Mouse (Mus musculus) adrenal gland, postnatal 0 days (tissue): ENCODE data around the gene Olfr967. TPM values are rescaled to one million over a fixed set of nuclear protein-coding genes. Genes with fewer than 3 reads are reported as not detected.

Experiments
- polyA plus RNA-seq: library from polyadenylated mRNA; unstranded; fragments of >200 nt; fragmentation: Nextera tagmentation; extraction: Ambion mirVana; gene quantifications from 2 replicates; pipeline ENCODE4 v1.2.1, GENCODE M21; 2015

The Olfr967 gene
- not detected in 2 replicates for polyA plus RNA-seq

GRCm38 (mm10) chr9:39745949-39746348, at the start of gene Olfr967:
Gene Olfr967, plus strand, starts transcription at chr9:39746249.

GRCm38 (mm10) chr9:39707017-39707416, 39.0 kb upstream of the Olfr967 start, which contains the start of gene Olfr149:
Gene Olfr149, minus strand, starts transcription at chr9:39707117.

GRCm38 (mm10) chr9:39711053-39711452, 35.0 kb upstream of the Olfr967 start, which contains the start of gene Olfr965:
Gene Olfr965, plus strand, starts transcription at chr9:39711353.

GRCm38 (mm10) chr9:39730678-39731077, 15.4 kb upstream of the Olfr967 start, which contains the start of gene Olfr150:
Gene Olfr150, plus strand, starts transcription at chr9:39730978.

GRCm38 (mm10) chr9:39783153-39783552, 37.1 kb downstream of the Olfr967 start, which contains the start of gene Olfr968:
Gene Olfr968, minus strand, starts transcription at chr9:39783253.

GRCm38 (mm10) chr9:39790558-39790957, 44.5 kb downstream of the Olfr967 start, which contains the start of gene Olfr969:
Gene Olfr969, plus strand, starts transcription at chr9:39790945.

Other genes with a start within 250 kb of the Olfr967 start
- gene Olfr957, start 230.4 kb upstream of the Olfr967 start, polyA plus RNA-seq, result not detected in 2 replicates
- gene Olfr958, start 192.2 kb upstream of the Olfr967 start, polyA plus RNA-seq, result not detected in 2 replicates
- not detected in 2 replicates for gene Olfr959, start 170.7 kb upstream of the Olfr967 start, polyA plus RNA-seq
- gene AW551984, start 141.8 kb upstream of the Olfr967 start, polyA plus RNA-seq, result 39.4 and 49.0 TPM in 2 replicates
- not detected in 2 replicates for gene Olfr148, start 135.6 kb upstream of the Olfr967 start, polyA plus RNA-seq
- not detected in 2 replicates for gene Olfr960, start 124.9 kb upstream of the Olfr967 start, polyA plus RNA-seq
- not detected in 2 replicates for gene Olfr961, start 101.2 kb upstream of the Olfr967 start, polyA plus RNA-seq
- gene Olfr963, start 79.0 kb upstream of the Olfr967 start, polyA plus RNA-seq, result not detected in 2 replicates
- not detected in 2 replicates for gene Olfr149, start 39.1 kb upstream of the Olfr967 start, polyA plus RNA-seq
- gene Olfr965, start 34.9 kb upstream of the Olfr967 start, polyA plus RNA-seq, result not detected in 2 replicates
- not detected in 2 replicates for gene Olfr150, start 15.3 kb upstream of the Olfr967 start, polyA plus RNA-seq
- gene Olfr968, start 37.0 kb downstream of the Olfr967 start, polyA plus RNA-seq, result not detected in 2 replicates
- gene Olfr969, start 44.7 kb downstream of the Olfr967 start, polyA plus RNA-seq, result not detected in 2 replicates
- not detected in 2 replicates for gene Olfr970, start 62.6 kb downstream of the Olfr967 start, polyA plus RNA-seq
- not detected in 2 replicates for gene Olfr971, start 90.6 kb downstream of the Olfr967 start, polyA plus RNA-seq
- not detected in 2 replicates for gene Olfr972, start 120.2 kb downstream of the Olfr967 start, polyA plus RNA-seq
- gene Olfr229, start 161.1 kb downstream of the Olfr967 start, polyA plus RNA-seq, result not detected in 2 replicates
- gene Olfr974, start 191.3 kb downstream of the Olfr967 start, polyA plus RNA-seq, result not detected in 2 replicates
- gene Olfr975, start 205.8 kb downstream of the Olfr967 start, polyA plus RNA-seq, result not detected in 2 replicates
- gene Olfr976, start 214.9 kb downstream of the Olfr967 start, polyA plus RNA-seq, result not detected in 2 replicates
- not detected in 2 replicates for gene Olfr978, start 245.9 kb downstream of the Olfr967 start, polyA plus RNA-seq